Mouse (Mus musculus): ENCODE data around the gene Tnip3.

Gene Tnip3

GRCm38 (mm10) chr6:65585333-65586053 lies 60.4 kb downstream of the Tnip3 start:
- no peak for DNase-seq

GRCm38 (mm10) chr6:65588847-65589246 lies 63.7 kb downstream of the Tnip3 start:
- DNase-seq = no peak

- DNase-seq = no peak
These were observed 64.9 kb downstream of the Tnip3 start for GRCm38 (mm10) chr6:65590018-65590417.

- no peak for DNase-seq
These were observed 69.1 kb downstream of the Tnip3 start for GRCm38 (mm10) chr6:65594171-65594570.

GRCm38 (mm10) chr6:65595371-65595770 lies 70.3 kb downstream of the Tnip3 start:
- DNase-seq = no peak

- no peak for DNase-seq
These were observed 72.1 kb downstream of the Tnip3 start for GRCm38 (mm10) chr6:65597056-65597818.

GRCm38 (mm10) chr6:65598522-65598921 lies 73.4 kb downstream of the Tnip3 start:
- no peak for DNase-seq

GRCm38 (mm10) chr6:65599865-65600739 lies 75.0 kb downstream of the Tnip3 start:
- DNase-seq = no peak

- no peak for DNase-seq
These were observed 75.8 kb downstream of the Tnip3 start for GRCm38 (mm10) chr6:65600887-65601286.

GRCm38 (mm10) chr6:65605778-65606177 lies 80.7 kb downstream of the Tnip3 start:
- no peak for DNase-seq

GRCm38 (mm10) chr6:65606946-65607345 lies 81.8 kb downstream of the Tnip3 start:
- no peak for DNase-seq

- DNase-seq = no peak
These were observed 86.7 kb downstream of the Tnip3 start for GRCm38 (mm10) chr6:65611834-65612233.

GRCm38 (mm10) chr6:65613924-65614585 lies 88.9 kb downstream of the Tnip3 start:
- no peak for DNase-seq

GRCm38 (mm10) chr6:65615641-65616040 lies 90.5 kb downstream of the Tnip3 start:
- DNase-seq = no peak

GRCm38 (mm10) chr6:65621260-65621659 lies 96.1 kb downstream of the Tnip3 start:
- no peak for DNase-seq

- no peak for DNase-seq
These were observed 98.1 kb downstream of the Tnip3 start for GRCm38 (mm10) chr6:65623016-65623715.

- DNase-seq = no peak
These were observed 105.5 kb downstream of the Tnip3 start for GRCm38 (mm10) chr6:65630578-65630977.

- no peak for DNase-seq
These were observed 107.1 kb downstream of the Tnip3 start for GRCm38 (mm10) chr6:65632184-65632583.

- no peak for DNase-seq
These were observed 117.3 kb downstream of the Tnip3 start for GRCm38 (mm10) chr6:65642431-65642830.

GRCm38 (mm10) chr6:65644110-65644509 lies 119.0 kb downstream of the Tnip3 start:
- no peak for DNase-seq

- no peak for DNase-seq
These were observed 121.3 kb downstream of the Tnip3 start for GRCm38 (mm10) chr6:65646408-65646807.

GRCm38 (mm10) chr6:65647731-65648130 lies 122.6 kb downstream of the Tnip3 start:
- no peak for DNase-seq

Data from cerebellum, adult 8-10 months (tissue).